Comparison of ENCODE assay signal across 20 mouse cellular contexts in the genomic region with DNA sequence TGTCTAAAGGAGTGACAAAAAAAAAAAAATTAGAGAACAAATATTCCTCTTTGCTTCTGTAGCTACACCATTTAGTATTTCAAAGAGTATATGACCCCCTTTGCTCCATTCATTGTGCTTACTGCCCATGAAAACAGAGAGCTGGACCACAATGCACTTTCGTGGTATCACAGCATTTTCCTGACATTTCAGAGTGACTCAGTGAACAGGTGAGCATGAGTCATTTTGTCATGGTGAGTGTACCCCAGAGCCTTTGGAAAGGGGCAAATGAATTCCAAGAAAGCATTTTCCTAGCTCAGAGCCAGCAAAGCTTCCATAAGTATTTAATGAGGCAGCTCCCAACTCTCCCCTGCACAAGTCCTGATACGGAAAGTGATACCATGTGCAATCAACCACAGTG.
"Had no signal": no experiment of that assay in that cellular context is flagged by ENCODE, and none has a peak within 500 bp of the region (broad histone marks: within the 10 kb centered on the region; RNA-seq: fewer than 3 reads in every experiment).

No protein-coding gene starts in this region.

- H3K27ac ChIP-seq: kidney, postnatal 0 days; layer of hippocampus, adult 2 months; limb, embryonic 10.5 days; limb, embryonic 13.5 days; liver, embryonic 12.5 days; liver, embryonic 15.5 days; lung, embryonic 15.5 days; midbrain, embryonic 10.5 days; neural tube, embryonic 13.5 days had no signal

- DNase-seq: kidney, adult 2 months; kidney, postnatal 25 days; layer of hippocampus, adult 9-11 months; liver; lung, adult 18-20 months; lung, postnatal 10 days; lung, postnatal 36 days; midbrain, embryonic 14.5 days; thymus, adult 18-20 months; thymus, postnatal 36 days had no signal

- H3K4me3 ChIP-seq: layer of hippocampus, adult 2 months; limb, embryonic 10.5 days; limb, embryonic 13.5 days; liver, embryonic 12.5 days; liver, embryonic 15.5 days; lung, embryonic 15.5 days; megakaryocyte, embryonic 14.5 days; midbrain, embryonic 10.5 days; neural tube, embryonic 13.5 days had no signal
